Mouse (Mus musculus) liver, adult 2 months (tissue): ENCODE measurements around the gene Mtg2.

Experiments
- CTCF ChIP-seq: fragments of 200-500 bp; IDR thresholded peaks from 2 replicates; pipeline ENCODE4 v1.5.1; 2011; ENCODE audit warnings: low read depth, low read length, control low read depth
- POLR2A ChIP-seq: fragments of 200-500 bp; IDR thresholded peaks from 2 replicates; pipeline ENCODE4 v1.6.1; 2011; ENCODE audit warnings: low read length, control low read depth; ENCODE audit not compliant: insufficient read depth; ENCODE audit errors: extremely low read depth

DNA sequence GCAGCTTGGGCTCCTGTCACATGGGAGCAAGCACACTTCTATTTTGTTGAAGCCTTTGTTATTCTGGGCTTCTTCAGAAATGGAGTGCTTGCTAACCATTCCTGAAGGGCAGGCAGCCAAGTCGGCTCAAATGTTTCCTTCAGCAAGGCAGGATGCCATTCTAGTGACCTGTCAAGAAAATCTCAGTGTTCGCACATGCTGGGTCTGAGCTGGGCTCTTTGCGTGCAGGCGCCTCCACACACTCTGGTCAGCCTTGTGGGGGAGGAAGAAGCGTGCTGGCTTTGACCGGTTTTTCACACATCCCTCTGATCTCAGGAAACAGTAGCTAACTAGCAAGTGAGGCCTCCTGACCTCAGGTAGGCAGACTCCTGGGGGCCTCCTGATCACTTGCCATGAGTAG is 44.9 kb downstream of the Mtg2 start:
- TF ChIP-seq CTCF (no peak), POLR2A (no peak)
